Mouse (Mus musculus) limb, embryonic 13.5 days (tissue): ENCODE measurements around the gene Bcl7c. TPM values are rescaled to one million over a fixed set of nuclear protein-coding genes. Genes with fewer than 3 reads are reported as not detected.
A peak's percentile ranks its signal among the peaks of the same experiment; 100 is the strongest.

ENCODE experiments used
- ATAC-seq: fragments of 200-750 bp; cut with Nextera tagmentation; 2 replicates; pipeline ENCODE4 v1.8.0; 2017; ENCODE audit warnings: low read depth, moderate number of reproducible peaks, moderate TSS enrichment; ENCODE audit not compliant: low FRiP score
- H3K27ac ChIP-seq: fragments of 300-500 bp; sonication (generic); 2 replicates; pipeline ENCODE4 v1.5.1; 2015; ENCODE audit warnings: inconsistent platforms, mild to moderate bottlenecking, moderate library complexity
- H3K27me3 ChIP-seq: fragments of 300-500 bp; sonication (generic); 2 replicates; pipeline ENCODE4 v1.6.1; 2015; ENCODE audit warnings: mild to moderate bottlenecking, inconsistent platforms
- H3K36me3 ChIP-seq: fragments of 300-500 bp; sonication (generic); 2 replicates; pipeline ENCODE4 v1.6.1; 2015; ENCODE audit warnings: inconsistent platforms, mild to moderate bottlenecking, moderate library complexity
- H3K4me1 ChIP-seq: fragments of 300-500 bp; sonication (generic); 2 replicates; pipeline ENCODE4 v1.6.1; 2015; ENCODE audit warnings: inconsistent platforms
- H3K4me2 ChIP-seq: fragments of 300-500 bp; sonication (generic); replicated peaks from 2 replicates; pipeline ENCODE4 v1.6.1; 2015; ENCODE audit warnings: inconsistent platforms, mild to moderate bottlenecking, moderate library complexity
- H3K4me3 ChIP-seq: fragments of 300-500 bp; sonication (generic); 2 replicates; pipeline ENCODE4 v1.5.1; 2015; ENCODE audit warnings: moderate library complexity, mild to moderate bottlenecking, inconsistent platforms
- H3K9ac ChIP-seq: fragments of 300-500 bp; sonication (generic); 2 replicates; pipeline ENCODE4 v1.6.1; 2015; ENCODE audit warnings: mild to moderate bottlenecking, inconsistent platforms
- H3K9me3 ChIP-seq: fragments of 300-500 bp; sonication (generic); 2 replicates; pipeline ENCODE4 v1.6.1; 2016; ENCODE audit warnings: inconsistent platforms
- WGBS: fragments of 180-500 bp; shearing (Covaris S2); methylation state at CpG from one replicate; pipeline ENCODE4 v1.1.7; 2015; 5-methylcytosine and 5-hydroxymethylcytosine counted together
- microRNA counts: library from miRNA; unstranded; fragments of <30 nt; microRNA quantifications from one replicate; lab custom pipeline; 2016
- microRNA-seq: library from miRNA; unstranded; fragments of <30 nt; microRNA quantifications from one replicate; pipeline ENCODE4, GENCODE M21; 2016
- polyA plus RNA-seq: library from polyadenylated mRNA; unstranded; fragments of >200 nt; fragmentation: Nextera tagmentation; extraction: Ambion mirVana; gene quantifications from 2 replicates; pipeline ENCODE4 v1.2.1, GENCODE M21; 2015

Gene Bcl7c
- polyA plus RNA-seq, 1 experiment from 2014 or later = 82.3 TPM

DNA sequence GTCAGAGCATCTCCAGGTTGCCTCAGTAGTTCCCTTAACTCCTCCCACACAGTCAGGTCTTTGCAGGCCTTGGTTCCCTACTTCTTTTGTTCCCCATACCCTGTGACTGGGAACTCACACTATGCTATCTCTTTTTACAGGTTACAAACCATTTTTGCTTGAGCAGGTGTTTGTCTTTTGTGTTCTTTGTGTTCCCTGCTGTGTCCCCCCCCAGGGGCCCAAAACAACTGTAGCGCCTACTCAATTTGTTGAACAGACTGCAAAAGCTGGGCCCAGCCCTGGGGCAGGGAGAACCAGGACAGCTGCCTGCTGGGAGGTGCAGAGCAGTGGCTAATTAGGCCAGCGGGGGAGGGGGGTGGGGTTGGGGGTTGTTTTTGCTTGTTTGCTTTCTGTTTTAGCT is 90.8 kb downstream of the Bcl7c start:
- H3K9ac ChIP-seq = no peak overlapping the region
- no peak for ATAC-seq
- peaks cover 4% of the 10 kb centered on the region for H3K36me3 ChIP-seq
- H3K4me2 ChIP-seq = no peak overlapping the region
- no peaks in the 10 kb centered on the region for H3K9me3 ChIP-seq
- H3K27me3 ChIP-seq = no peaks in the 10 kb centered on the region
- no peak overlapping the region for H3K4me3 ChIP-seq
- H3K4me1 ChIP-seq = peaks cover 17% of the 10 kb centered on the region
- WGBS = 47% methylated on average over 2 of the region's 2 CpGs
- no peak overlapping the region for H3K27ac ChIP-seq

GRCm38 (mm10) chr7:127616881-127617280 is 91.9 kb downstream of the Bcl7c start:
- Histone ChIP-seq H3K9me3 (no peaks in the 10 kb centered on the region), H3K27ac (no peak overlapping the region), H3K4me2 (no peak overlapping the region), H3K27me3 (no peaks in the 10 kb centered on the region), H3K9ac (no peak overlapping the region), H3K4me1 (peaks cover 17% of the 10 kb centered on the region), H3K4me3 (no peak overlapping the region), H3K36me3 (peaks cover 14% of the 10 kb centered on the region)
- ATAC-seq = no peak
- 76% methylated on average over 1 of the region's 1 CpGs for WGBS

GRCm38 (mm10) chr7:127616336-127616735 is 92.4 kb downstream of the Bcl7c start:
- Histone ChIP-seq H3K36me3 (peaks cover 20% of the 10 kb centered on the region), H3K4me1 (peaks cover 17% of the 10 kb centered on the region), H3K9ac (no peak overlapping the region), H3K27me3 (no peaks in the 10 kb centered on the region), H3K9me3 (no peaks in the 10 kb centered on the region), H3K27ac (no peak overlapping the region), H3K4me2 (no peak overlapping the region), H3K4me3 (peak overlapping the region; percentile 100; the same call in 1 of the 2 replicates)
- ATAC-seq = no peak
- 67% methylated on average over 1 of the region's 1 CpGs for WGBS

- peak within 1 kb of the TSS; percentile 87 for H3K4me2 ChIP-seq
- no peaks in the 10 kb centered on the region for H3K27me3 ChIP-seq
- no peaks in the 10 kb centered on the region for H3K9me3 ChIP-seq
- ATAC-seq = peak; percentile 90
- H3K9ac ChIP-seq = peak within 1 kb of the TSS; percentile 96
- H3K36me3 ChIP-seq = peaks cover 32% of the 10 kb centered on the region
- under 1% methylated on average over 47 of the region's 50 CpGs for WGBS
- H3K4me3 ChIP-seq = peak within 1 kb of the TSS; percentile 100
- H3K4me1 ChIP-seq = peaks cover 17% of the 10 kb centered on the region
- peak within 1 kb of the TSS; percentile 77 for H3K27ac ChIP-seq
These were observed 93.6 kb downstream of the Bcl7c start, which contains the start of gene Zfp629 for GRCm38 (mm10) chr7:127614891-127615843. Gene Zfp629, minus strand, starts transcription at chr7:127615797.

- H3K27ac ChIP-seq = peak overlapping the region; percentile 77
- H3K27me3 ChIP-seq = no peaks in the 10 kb centered on the region
- H3K4me1 ChIP-seq = peaks cover 17% of the 10 kb centered on the region
- ATAC-seq = peak; percentile 38
- peak overlapping the region; percentile 100 for H3K4me3 ChIP-seq
- H3K36me3 ChIP-seq = peaks cover 38% of the 10 kb centered on the region
- peak overlapping the region; percentile 87 for H3K4me2 ChIP-seq
- 1% methylated on average over 23 of the region's 44 CpGs for WGBS
- H3K9ac ChIP-seq = peak overlapping the region; percentile 96
- H3K9me3 ChIP-seq = no peaks in the 10 kb centered on the region
These were observed 94.2 kb downstream of the Bcl7c start for GRCm38 (mm10) chr7:127614511-127614890.

DNA sequence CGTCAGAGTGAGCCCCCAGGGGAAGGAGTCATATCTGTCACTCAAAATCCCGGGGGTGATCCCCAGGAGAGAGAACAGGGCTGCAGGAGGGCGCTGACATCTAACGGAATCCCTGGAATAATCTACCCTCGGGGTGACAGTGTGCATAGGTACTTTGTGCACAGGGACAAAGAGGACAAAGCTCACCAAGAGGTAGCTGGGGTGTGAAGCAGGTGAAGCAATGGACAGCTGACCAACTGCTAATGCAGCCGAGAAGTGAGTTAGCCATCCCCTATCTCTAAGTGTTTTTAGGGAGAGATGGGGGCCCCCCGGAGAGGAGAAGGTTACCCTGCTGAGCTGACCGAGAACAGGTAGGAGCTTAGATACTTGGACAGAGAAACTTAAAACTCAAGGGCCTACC is 94.6 kb downstream of the Bcl7c start:
- H3K27ac ChIP-seq = 0 out of 2 replicates have a peak overlapping the region, but pooled peaks have one; percentile 77
- WGBS = 25% methylated on average over 8 of the region's 8 CpGs

GRCm38 (mm10) chr7:127613501-127613900 is 95.2 kb downstream of the Bcl7c start:
- H3K9me3 ChIP-seq = no peaks in the 10 kb centered on the region
- H3K4me2 ChIP-seq = peak overlapping the region; percentile 87
- peaks cover 17% of the 10 kb centered on the region for H3K4me1 ChIP-seq
- 85% methylated on average over 8 of the region's 8 CpGs for WGBS
- H3K4me3 ChIP-seq = peak overlapping the region; percentile 100
- H3K27me3 ChIP-seq = no peaks in the 10 kb centered on the region
- no peak for ATAC-seq
- H3K27ac ChIP-seq = no peak overlapping the region
- H3K9ac ChIP-seq = peak overlapping the region; percentile 96
- H3K36me3 ChIP-seq = peaks cover 48% of the 10 kb centered on the region

More for the DNA sequence above, 94.6 kb downstream of the Bcl7c start:
- no peak for ATAC-seq
- Histone ChIP-seq H3K36me3 (peaks cover 42% of the 10 kb centered on the region), H3K4me1 (peaks cover 17% of the 10 kb centered on the region), H3K27me3 (no peaks in the 10 kb centered on the region), H3K9me3 (no peaks in the 10 kb centered on the region), H3K9ac (peak overlapping the region; percentile 96), H3K4me2 (peak overlapping the region; percentile 87), H3K4me3 (peak overlapping the region; percentile 100)

DNA sequence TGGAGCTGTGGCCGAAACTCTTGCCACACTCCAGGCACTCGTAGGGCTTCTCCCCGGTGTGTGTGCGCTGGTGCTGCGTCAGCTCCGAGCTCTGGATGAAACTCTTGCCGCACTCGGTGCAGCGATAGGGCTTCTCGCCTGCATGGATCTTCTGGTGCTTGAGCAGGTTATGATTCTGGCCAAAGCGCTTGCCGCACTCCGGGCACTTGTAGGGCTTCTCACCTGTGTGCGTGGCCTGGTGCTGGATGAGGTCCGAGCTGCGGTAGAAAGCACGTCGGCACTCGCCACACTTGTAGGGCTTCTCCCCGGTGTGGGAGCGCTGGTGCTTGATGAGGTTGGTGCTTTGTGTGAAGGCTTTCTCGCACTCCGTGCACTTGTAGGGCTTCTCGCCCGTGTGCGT is 97.2 kb downstream of the Bcl7c start:
- no peak overlapping the region for H3K9ac ChIP-seq
- no peak overlapping the region for H3K4me2 ChIP-seq
- H3K27me3 ChIP-seq = no peaks in the 10 kb centered on the region
- H3K9me3 ChIP-seq = no peaks in the 10 kb centered on the region
- peaks cover 17% of the 10 kb centered on the region for H3K4me1 ChIP-seq
- no peak overlapping the region for H3K4me3 ChIP-seq
- no peak overlapping the region for H3K27ac ChIP-seq
- WGBS = 97% methylated on average over 26 of the region's 26 CpGs
- no peak for ATAC-seq
- peaks cover 67% of the 10 kb centered on the region for H3K36me3 ChIP-seq

MicroRNAs encoded within 50 kb of the gene (microRNA counts, 519-probe panel; counts per million panel counts)
- microRNA mmu-miR-762 (lab: Ali Mortazavi, UCI) = 2,570 counts per million, percentile 38 among the panel's probes with 10 or more counts

Small RNA genes lying within 50 kb of the gene (microRNA-seq; reads per million reads assigned to microRNA genes)
- gene Mir762 = not detected

Other genes starting within 250 kb of the Bcl7c start
- 37.6 and 42.3 TPM in 2 replicates for gene Prr14, start 249.3 kb downstream of the Bcl7c start, polyA plus RNA-seq
- 15.0 and 15.3 TPM in 2 replicates for gene Fbrs, start 229.7 kb downstream of the Bcl7c start, polyA plus RNA-seq
- 48.3 and 49.7 TPM in 2 replicates for gene Srcap, start 196.9 kb downstream of the Bcl7c start, polyA plus RNA-seq
- gene Gm42715, start 189.3 kb downstream of the Bcl7c start, polyA plus RNA-seq = 18.3 and 18.9 TPM in 2 replicates
- 6.4 and 8.8 TPM in 2 replicates for gene Tmem265, start 147.5 kb downstream of the Bcl7c start, polyA plus RNA-seq
- 39.0 and 42.2 TPM in 2 replicates for gene Phkg2, start 135.6 kb downstream of the Bcl7c start, polyA plus RNA-seq
- 9.2 and 9.6 TPM in 2 replicates for gene Ccdc189, start 120.3 kb downstream of the Bcl7c start, polyA plus RNA-seq
- 51.6 and 54.9 TPM in 2 replicates for gene Rnf40, start 120.2 kb downstream of the Bcl7c start, polyA plus RNA-seq
- gene Zfp629, start 93.1 kb downstream of the Bcl7c start, polyA plus RNA-seq = 16.2 and 19.2 TPM in 2 replicates
- gene Ctf1, start 3.8 kb upstream of the Bcl7c start, polyA plus RNA-seq = 28.3 and 31.6 TPM in 2 replicates
- gene Ctf2, start 23.2 kb upstream of the Bcl7c start, polyA plus RNA-seq = 0.46 and 0.50 TPM in 2 replicates
- 6.7 TPM in 2 replicates for gene Fbxl19, start 35.6 kb upstream of the Bcl7c start, polyA plus RNA-seq
- gene Orai3, start 60.9 kb upstream of the Bcl7c start, polyA plus RNA-seq = 20.1 and 20.8 TPM in 2 replicates
- 28.1 and 30.8 TPM in 2 replicates for gene Setd1a, start 67.7 kb upstream of the Bcl7c start, polyA plus RNA-seq
- not detected in 2 replicates for gene Gm49388, start 76.7 kb upstream of the Bcl7c start, polyA plus RNA-seq
- gene Hsd3b7, start 91.7 kb upstream of the Bcl7c start, polyA plus RNA-seq = 11.2 and 11.3 TPM in 2 replicates
- gene Stx4a, start 115.4 kb upstream of the Bcl7c start, polyA plus RNA-seq = 53.2 and 55.6 TPM in 2 replicates
- 7.7 and 8.1 TPM in 2 replicates for gene Stx1b, start 115.6 kb upstream of the Bcl7c start, polyA plus RNA-seq
- 10.5 and 11.6 TPM in 2 replicates for gene Zfp646, start 167.3 kb upstream of the Bcl7c start, polyA plus RNA-seq
- 23.0 and 24.4 TPM in 2 replicates for gene Zfp668, start 167.9 kb upstream of the Bcl7c start, polyA plus RNA-seq
- 1.9 and 2.1 TPM in 2 replicates for gene Prss53, start 182.0 kb upstream of the Bcl7c start, polyA plus RNA-seq
- gene Gm21974, start 186.5 kb upstream of the Bcl7c start, polyA plus RNA-seq = not detected in 2 replicates
- gene Vkorc1, start 186.7 kb upstream of the Bcl7c start, polyA plus RNA-seq = 159 and 174 TPM in 2 replicates
- gene Bckdk, start 195.1 kb upstream of the Bcl7c start, polyA plus RNA-seq = 84.9 and 85.3 TPM in 2 replicates
- 44.2 and 47.8 TPM in 2 replicates for gene Kat8, start 203.6 kb upstream of the Bcl7c start, polyA plus RNA-seq
- 4.4 and 5.7 TPM in 2 replicates for gene Prss8, start 221.2 kb upstream of the Bcl7c start, polyA plus RNA-seq
- gene Prss36, start 237.8 kb upstream of the Bcl7c start, polyA plus RNA-seq = 9.6 and 11.9 TPM in 2 replicates